Mouse (Mus musculus) lung, postnatal 36 days (tissue): ENCODE results near the gene Prpsap1.
A peak's percentile ranks its signal among the peaks of the same experiment; 100 is the strongest.

Experiments used
- DNase-seq: peaks from one replicate; pipeline ENCODE4 v3.0.0; 2022; ENCODE audit warnings: mixed read lengths

Prpsap1 gene

GRCm38 (mm10) chr11:116493795-116494252, at the start of gene Prpsap1:
TSS of gene Prpsap1 (minus strand) at chr11:116494202.
- DNase-seq = peak; percentile 78

- DNase-seq = peak; percentile 57
These were observed 49.1 kb upstream of the Prpsap1 start for GRCm38 (mm10) chr11:116543110-116543509.

DNA sequence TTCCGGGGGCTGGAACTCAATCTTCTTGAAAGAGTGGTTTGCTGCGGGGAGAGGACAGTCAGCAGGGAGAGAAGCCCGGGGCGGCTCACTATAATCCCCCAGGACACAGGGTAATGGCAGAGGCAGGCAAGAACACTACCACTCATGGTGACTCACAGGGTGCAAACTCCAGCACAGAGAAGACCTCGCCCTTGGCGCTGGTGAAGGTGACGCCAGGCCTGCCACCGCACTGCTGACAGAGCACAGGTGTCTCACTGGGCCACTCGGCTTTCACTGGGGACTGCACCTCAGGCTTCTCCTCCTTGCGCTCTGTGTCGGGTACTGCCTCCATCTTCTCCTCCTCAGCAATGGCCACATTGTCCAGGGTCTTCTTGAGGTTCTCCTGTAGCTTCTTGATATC, 47.2 kb upstream of the Prpsap1 start:
- DNase-seq = no peak

GRCm38 (mm10) chr11:116538142-116538735, 44.2 kb upstream of the Prpsap1 start:
- no peak for DNase-seq

DNA sequence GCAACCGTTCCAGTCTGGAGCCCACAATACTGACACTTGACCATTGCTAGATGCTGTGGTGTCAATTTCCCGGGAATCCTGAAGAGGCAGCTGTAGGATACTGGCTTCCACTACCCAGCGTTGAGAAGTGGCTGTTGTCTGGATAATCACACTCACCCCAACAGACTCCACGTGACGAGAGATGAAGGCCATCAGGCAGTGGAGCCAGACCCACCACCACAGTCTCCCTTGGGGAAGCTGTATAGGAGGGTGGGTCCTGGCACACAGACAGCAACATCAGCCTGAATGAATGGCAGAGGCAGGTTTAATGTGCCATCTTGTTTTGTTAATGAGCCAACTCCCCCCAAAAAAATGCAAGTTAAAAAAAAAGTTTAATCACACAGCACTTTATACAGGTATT, 43.4 kb upstream of the Prpsap1 start:
- DNase-seq = no peak

DNA sequence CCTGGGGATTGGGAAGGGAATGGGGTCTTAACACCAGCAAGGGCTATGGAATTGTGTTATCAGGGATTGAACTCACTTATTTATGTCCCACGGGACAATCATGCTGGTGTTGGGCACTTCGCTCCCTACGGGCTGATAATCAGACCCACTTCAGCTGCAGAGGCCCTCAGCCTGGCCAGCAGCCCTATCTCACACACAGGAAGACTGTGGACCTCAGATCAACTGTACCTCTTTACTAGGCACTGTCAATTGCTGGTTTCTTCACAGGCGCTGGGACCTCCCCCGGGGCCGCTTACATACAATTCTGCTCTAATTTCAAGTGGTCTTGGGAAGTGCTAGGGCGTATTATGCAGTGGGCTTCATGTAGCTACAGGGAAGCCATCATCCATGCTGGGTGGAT, 42.7 kb upstream of the Prpsap1 start:
- no peak for DNase-seq

GRCm38 (mm10) chr11:116534154-116534865, 40.3 kb upstream of the Prpsap1 start:
- peak; percentile 81 for DNase-seq

DNA sequence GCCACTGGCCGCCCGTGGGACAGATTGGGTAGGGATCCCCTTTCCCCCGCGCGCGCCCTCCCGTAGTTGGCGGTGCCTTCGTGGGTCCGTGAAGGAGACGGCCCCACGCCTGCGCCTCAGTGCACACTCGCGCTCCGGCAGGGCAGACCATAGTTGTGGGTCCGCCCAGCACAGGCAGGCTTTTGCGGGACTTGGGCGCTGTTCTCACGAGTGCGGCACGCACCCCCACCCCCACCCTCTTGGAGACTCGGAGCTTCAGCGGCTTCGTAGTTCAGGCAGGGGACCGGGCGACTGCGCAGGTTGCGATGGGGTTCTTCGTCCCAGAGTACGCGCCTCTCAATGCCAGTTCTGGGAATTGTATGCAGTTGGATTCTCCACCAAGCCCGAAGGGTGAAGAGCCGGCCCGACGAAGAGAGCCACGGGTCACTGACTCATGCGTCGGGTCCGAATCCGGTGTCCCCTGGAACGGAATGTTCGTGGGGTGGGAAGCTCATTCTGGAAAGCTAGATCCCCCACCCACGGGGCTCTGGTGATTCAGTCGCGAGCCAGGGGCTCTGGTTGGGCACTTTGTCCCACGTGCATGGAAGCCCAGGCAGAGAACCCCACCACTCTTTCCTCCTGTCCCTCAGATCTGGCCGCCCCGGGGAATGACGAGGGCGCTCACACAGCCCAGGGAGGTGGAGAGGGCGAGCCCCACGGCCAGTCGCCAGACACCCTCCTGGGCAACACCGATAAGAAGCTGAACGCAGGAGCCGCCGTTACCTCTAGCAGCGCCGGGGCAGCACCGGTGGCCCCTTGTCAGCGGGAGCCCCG, 39.5 kb upstream of the Prpsap1 start:
- no peak for DNase-seq

DNA sequence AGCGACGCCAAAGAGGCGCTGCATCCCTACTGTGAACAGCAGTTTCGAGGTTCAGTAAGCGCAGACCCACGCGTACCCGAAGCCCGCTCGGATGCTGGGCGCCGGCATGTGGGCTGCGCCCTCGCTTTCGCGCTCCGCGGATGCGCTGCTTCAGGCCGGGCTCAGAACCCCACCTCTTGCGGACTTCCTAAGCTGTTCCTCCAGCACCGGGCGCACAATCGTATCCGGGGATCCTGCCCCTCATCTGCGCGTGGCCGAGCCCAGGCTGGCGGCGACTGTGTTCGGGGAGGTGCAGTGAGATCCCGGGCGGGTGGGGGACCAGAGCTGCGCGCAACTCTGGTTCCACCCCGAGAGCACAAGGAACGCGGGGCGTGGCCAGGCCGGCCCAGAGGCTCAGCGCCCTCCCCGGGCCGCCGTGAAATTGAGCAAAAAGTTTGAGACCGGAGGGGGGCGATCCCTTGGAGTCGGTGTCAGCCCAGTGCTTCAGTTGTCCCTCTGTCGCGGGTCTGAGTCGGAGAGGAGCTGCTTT, 38.9 kb upstream of the Prpsap1 start:
- peak; percentile 78 for DNase-seq

DNA sequence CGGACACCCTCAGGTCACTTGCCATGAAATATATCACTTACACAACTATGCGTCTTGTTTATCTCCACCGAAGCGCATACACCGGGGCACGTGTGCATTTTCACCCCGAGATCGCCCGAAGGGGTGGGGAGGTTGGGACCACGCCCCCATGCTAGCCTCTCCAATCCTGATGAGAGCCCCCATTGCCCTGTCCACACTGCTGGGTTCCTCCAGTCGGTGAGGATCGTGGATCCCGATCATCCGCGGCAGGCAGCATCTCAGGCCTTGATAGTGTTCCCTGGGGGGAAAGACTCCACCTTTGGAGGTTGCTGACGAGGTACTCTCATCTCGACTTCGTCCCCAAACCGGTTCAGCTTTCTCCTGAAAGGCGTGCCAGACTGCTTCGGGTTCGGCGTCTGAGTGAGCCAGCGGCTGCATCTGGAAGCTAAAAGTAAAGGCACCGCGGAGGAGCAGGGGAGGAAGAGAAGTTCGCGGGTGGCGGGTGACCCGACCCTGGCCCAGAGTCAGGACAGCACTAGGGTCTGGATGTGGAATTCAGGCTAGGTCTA, 38.3 kb upstream of the Prpsap1 start:
- peak; percentile 38 for DNase-seq

DNA sequence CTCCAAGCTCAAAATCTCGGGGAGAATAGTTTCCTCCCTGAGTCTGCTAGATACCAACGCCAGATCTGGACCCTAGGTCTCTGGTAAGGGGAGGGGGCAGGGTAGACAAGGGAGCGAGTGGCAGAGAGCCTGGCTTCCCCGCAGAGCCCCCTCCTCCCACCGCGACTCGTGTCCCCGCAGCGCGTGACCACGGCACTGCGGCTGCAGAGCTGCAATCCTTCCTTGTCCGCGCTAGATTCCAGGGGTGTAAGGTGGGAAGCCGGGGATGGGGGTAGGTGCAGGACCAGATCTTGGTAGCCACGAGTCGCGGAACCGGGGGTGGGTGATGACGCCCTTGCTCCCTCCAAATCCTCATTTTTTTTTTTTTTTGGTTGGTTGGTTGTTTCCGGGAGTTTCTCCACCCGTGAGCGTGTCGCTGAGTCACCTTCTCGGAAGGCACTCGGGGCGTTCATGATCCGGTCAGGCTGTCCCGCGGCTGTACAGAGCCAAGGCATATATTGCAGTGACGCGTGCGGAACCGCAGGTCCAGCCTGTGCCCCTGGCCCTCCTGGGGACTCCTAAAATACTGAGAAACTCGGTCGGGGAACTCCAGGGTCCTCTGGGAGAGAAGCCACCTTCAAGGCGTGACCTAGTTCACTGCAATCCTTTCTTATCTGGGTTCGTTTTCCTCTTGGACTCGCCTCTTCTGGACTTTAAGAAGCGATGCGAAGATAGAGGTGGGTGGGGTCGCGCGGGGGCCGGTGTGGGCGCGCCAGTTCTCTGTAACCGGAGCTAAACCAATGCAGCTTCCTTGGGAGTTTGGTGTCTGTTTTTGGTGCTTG, 37.6 kb upstream of the Prpsap1 start:
- no peak for DNase-seq

DNA sequence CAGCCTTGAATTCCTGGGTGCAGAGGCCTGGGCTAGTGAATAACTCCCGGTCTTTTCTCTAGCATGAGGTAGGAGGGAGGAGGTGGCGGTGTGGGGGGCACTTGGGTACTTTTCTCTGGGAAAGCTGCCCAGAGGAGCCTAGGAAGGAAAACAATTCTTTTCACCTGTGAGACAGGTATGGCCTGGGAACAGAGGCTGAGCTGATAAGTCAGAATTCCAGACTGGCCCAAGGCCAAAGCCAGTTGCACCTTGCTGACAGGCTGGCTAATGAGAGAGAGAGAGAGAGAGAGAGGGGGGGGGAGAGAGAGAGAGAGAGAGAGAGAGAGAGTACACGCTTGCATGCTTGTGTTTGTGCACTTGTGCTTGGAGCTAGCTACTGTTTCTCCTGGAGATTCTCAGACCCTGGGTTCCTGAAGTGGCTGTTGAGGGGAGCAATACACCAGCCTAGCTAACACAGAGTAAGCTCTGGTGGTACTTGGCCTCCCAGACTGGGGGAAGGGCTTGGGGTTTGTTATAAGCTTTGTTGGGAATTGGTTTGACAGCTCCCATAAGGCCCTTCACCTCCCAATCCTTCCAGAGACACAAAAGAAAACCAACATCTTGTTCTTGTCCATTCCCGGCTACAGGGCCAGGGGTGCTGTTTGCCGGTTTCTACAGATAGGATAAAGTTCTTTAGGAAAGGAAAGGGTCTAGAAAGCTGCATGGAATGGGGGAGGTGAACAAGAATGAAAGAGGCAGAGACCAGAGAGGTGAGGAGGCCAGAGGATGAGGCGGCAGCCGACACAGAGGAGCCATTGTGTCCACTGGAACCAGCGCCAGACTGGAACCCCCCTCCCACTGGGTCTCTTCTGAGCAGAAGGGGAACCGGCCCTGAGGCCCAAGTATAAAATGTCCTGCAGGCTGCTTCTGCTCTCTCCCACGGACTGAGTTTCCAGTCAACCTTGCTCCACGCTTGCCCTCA, 36.5 kb upstream of the Prpsap1 start, which contains the start of gene Sphk1:
TSS of gene Sphk1 (plus strand) at position 739 of the 961 bp plus-strand sequence.
- peak; percentile 74 for DNase-seq

DNA sequence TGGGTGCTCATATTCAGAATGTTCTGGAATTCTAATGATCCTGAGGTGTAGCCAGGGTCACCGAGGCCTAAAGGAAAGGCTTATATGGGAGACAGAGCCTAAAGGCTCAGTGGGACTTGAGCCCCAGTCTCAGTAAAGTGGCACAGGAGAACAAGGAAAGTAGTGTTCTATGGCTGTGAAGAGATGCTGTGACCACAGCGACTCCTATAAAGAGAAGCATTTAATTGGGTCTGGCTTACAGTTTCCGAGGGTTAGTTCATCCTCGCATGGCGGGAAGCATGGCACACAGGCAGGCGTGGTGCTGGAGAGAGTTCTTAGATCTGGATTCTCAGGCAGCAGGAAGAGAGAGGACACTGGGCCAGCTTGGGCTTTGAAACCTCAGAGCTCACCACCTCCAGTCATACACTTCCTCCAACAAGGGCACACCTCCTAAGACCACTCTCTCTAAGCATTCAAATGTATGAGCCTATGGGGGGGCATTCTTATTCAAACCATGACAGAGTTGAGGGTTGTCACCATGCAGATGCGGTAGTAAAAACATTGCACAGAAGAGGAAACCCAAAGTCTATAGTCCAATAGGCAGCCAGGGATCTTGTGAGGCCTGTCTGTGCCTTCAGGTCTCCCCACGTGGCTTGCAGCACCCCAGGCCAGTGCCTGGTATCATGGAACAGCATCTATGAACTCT, 34.8 kb upstream of the Prpsap1 start:
- DNase-seq = no peak

- peak; percentile 20 for DNase-seq
These were observed 29.7 kb upstream of the Prpsap1 start for GRCm38 (mm10) chr11:116523699-116524189.

DNA sequence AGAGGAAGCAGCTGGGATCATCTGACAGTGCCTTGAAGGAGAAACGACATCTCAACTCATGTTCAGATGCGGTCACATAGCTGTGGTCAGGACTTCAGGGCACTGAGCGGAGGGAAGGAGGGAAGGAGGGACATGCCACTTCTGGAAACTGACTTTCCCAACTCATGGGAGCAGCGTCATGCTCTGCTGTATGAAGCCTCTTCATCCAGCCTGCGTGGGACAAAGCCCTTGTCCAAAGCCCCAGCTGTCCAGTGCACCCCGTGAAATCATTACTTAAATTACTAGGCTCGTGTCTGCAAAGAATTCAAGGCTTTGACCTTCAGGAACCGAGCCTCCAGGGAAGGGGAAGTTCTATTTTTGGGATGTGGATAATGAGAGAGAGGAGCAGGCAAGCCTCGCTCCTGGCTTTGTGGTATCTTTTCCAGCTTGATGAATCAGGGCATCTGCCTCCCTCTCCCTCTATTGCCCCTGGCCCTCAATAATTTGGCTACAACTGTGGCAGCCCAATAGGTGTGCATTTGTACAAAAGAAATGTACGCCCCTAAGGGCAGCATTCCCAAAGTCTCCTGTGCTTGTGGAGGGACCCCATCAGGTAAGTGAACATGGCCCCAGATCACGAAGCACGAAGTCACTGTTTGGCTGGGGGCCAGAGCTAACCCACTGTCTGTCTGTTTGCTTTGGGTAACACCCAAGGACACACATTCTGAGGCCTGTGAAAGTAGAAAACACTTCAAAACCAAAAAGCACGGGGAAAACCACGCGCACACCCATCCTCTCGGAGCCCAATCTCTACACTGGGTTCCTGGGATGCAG, 29.1 kb upstream of the Prpsap1 start:
- DNase-seq = peak; percentile 22

DNA sequence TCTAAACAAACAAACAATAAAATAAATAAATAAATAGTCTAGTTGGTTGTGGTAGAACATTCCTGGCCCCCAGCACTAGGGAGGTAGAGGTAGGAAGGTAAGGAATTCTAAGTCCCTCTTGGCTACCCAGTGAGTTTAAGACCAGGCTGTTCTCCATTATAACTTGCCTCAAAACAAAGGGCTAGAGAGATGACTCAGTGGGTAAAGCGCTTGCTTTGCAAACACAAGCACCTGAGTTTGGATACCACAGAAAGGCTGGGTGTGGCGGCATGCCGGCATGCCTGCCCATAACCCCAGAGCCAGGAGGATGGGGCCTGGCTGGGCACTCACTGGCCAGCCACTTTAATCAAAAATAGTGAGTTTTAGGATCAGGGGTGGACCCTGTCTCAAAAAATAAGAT, 28.0 kb upstream of the Prpsap1 start:
- DNase-seq = peak; percentile 58

DNA sequence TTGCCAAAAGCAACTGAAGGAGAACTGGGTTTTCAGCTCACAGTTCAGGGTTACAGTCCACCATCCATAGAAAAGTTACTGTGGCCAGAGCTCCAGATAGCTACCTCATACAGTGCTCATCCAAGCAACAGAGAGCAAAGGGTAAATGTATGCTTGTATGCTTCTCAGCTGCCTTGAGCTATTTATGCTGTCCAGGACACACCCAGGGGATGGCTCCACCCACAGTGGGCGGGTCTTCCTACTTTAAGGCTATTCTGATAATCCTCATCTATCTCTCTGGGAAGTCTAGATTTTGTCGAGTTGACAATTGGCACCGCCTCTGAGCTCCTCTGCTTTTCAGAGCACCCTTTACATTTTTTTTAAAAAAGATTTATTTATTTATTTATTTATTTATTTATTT, 27.1 kb upstream of the Prpsap1 start:
- peak; percentile 67 for DNase-seq

DNA sequence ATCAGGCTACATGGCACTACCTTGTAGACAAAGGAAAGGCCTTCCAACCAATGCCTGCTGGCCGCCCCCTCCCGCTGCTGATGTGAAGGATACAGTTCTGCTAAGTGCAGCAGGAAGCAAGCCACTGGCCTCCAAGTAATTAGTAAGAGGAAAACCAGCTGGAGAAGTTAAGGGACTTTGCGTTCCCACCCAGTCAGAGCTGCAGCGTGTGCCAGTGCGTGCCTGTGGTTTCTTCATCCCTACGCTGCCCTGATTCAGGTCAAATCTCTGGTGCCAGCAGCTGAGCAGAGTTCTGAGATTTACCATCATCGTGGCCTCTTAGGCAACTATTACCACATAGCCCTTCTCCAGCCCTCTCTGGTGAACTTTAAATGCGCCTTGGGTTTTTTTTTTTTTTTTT, 24.5 kb upstream of the Prpsap1 start:
- DNase-seq = peak; percentile 78
